Mouse (Mus musculus) lung, postnatal 0 days (tissue): ENCODE data around the gene Ppp2r3a. TPM values are rescaled to one million over a fixed set of nuclear protein-coding genes. Genes with fewer than 3 reads are reported as not detected.
A peak's percentile ranks its signal among the peaks of the same experiment; 100 is the strongest.

Experiments
- ATAC-seq: fragments of 200-750 bp; cut with Nextera tagmentation; 2 replicates; pipeline ENCODE4 v1.8.0; 2017; ENCODE audit warnings: moderate library complexity
- DNase-seq: peaks from one replicate; pipeline ENCODE4 v3.0.0-alpha.2; 2016; ENCODE audit warnings: low spot score
- H3K27ac ChIP-seq: fragments of 300-500 bp; sonication (generic); 2 replicates; pipeline ENCODE4 v1.5.1; 2014; ENCODE audit warnings: antibody characterized with exemption, mild to moderate bottlenecking, low read length, mixed read lengths
- H3K27me3 ChIP-seq: fragments of 300-500 bp; sonication (generic); replicated peaks from 2 replicates; pipeline ENCODE4 v1.6.1; 2014; ENCODE audit warnings: low read length, mixed read lengths; ENCODE audit not compliant: insufficient read depth
- H3K36me3 ChIP-seq: fragments of 300-500 bp; sonication (generic); 2 replicates; pipeline ENCODE4 v1.6.1; 2014; ENCODE audit warnings: low read length, mixed read lengths; ENCODE audit not compliant: insufficient read depth
- H3K4me1 ChIP-seq: fragments of 300-500 bp; sonication (generic); 2 replicates; pipeline ENCODE4 v1.6.1; 2014; ENCODE audit warnings: antibody characterized with exemption, low read depth, low read length, mixed read lengths; ENCODE audit not compliant: insufficient read depth
- H3K4me2 ChIP-seq: fragments of 300-500 bp; sonication (generic); replicated peaks from 2 replicates; pipeline ENCODE4 v1.6.1; 2014; ENCODE audit warnings: low read depth, mild to moderate bottlenecking, low read length, moderate library complexity, mixed read lengths
- H3K4me3 ChIP-seq: fragments of 300-500 bp; sonication (generic); 2 replicates; pipeline ENCODE4 v1.5.1; 2014; ENCODE audit warnings: low read depth, low read length
- H3K9ac ChIP-seq: fragments of 300-500 bp; sonication (generic); replicated peaks from 2 replicates; pipeline ENCODE4 v1.6.1; 2014; ENCODE audit warnings: low read depth, mild to moderate bottlenecking
- H3K9me3 ChIP-seq: fragments of 300-500 bp; sonication (generic); 2 replicates; pipeline ENCODE4 v1.6.1; 2016; ENCODE audit warnings: low read length, mixed read lengths
- CTCF ChIP-seq: IDR thresholded peaks from 2 replicates; pipeline ENCODE4 v1.5.1; 2016; ENCODE audit warnings: antibody characterized with exemption, mild to moderate bottlenecking
- EP300 ChIP-seq: IDR thresholded peaks from 2 replicates; pipeline ENCODE4 v1.6.1; 2016; ENCODE audit warnings: antibody characterized with exemption, mild to moderate bottlenecking, control low read depth
- WGBS: fragments of 180-500 bp; shearing (Covaris S2); extraction: QIAGEN DNeasy Blood & Tissue Kit; methylation state at CpG from one replicate; pipeline ENCODE4 v1.1.7; 2014; 5-methylcytosine and 5-hydroxymethylcytosine counted together
- polyA plus RNA-seq: library from polyadenylated mRNA; unstranded; fragments of >200 nt; fragmentation: Nextera tagmentation; extraction: Ambion mirVana; gene quantifications from 2 replicates; pipeline ENCODE4 v1.2.1, GENCODE M21; 2015

The Ppp2r3a gene
- polyA plus RNA-seq, 1 experiment from 2014 or later: 7.2 TPM

- Histone ChIP-seq H3K4me3 (no peak overlapping the region), H3K9me3 (no peaks in the 10 kb centered on the region), H3K9ac (no peak overlapping the region), H3K36me3 (no peaks in the 10 kb centered on the region), H3K4me1 (no peaks in the 10 kb centered on the region), H3K27ac (no peak overlapping the region), H3K27me3 (no peaks in the 10 kb centered on the region), H3K4me2 (no peak overlapping the region)
- TF ChIP-seq EP300 (no peak), CTCF (no peak)
- ATAC-seq (no peak), DNase-seq (no peak)
- WGBS: 65% methylated on average over 4 of the region's 4 CpGs
Observed at GRCm38 (mm10) chr9:101261443-101261842, 9.8 kb upstream of the Ppp2r3a start.

GRCm38 (mm10) chr9:101253136-101253535, 1.5 kb upstream of the Ppp2r3a start:
- DNase-seq (no peak), ATAC-seq (no peak)
- Histone ChIP-seq H3K4me2 (no peak overlapping the region), H3K9me3 (no peaks in the 10 kb centered on the region), H3K27ac (no peak overlapping the region), H3K4me3 (no peak overlapping the region), H3K9ac (no peak overlapping the region), H3K27me3 (no peaks in the 10 kb centered on the region), H3K4me1 (no peaks in the 10 kb centered on the region), H3K36me3 (no peaks in the 10 kb centered on the region)
- TF ChIP-seq EP300 (no peak), CTCF (no peak)
- 57% methylated on average over 3 of the region's 3 CpGs for WGBS

GRCm38 (mm10) chr9:101252541-101252940, 946 bp upstream of the Ppp2r3a start:
- no peak for ATAC-seq
- TF ChIP-seq EP300 (no peak), CTCF (no peak)
- 43% methylated on average over 4 of the region's 4 CpGs for WGBS
- Histone ChIP-seq H3K4me3 (no peak overlapping the region), H3K27ac (no peak overlapping the region), H3K36me3 (no peaks in the 10 kb centered on the region), H3K4me1 (no peaks in the 10 kb centered on the region), H3K4me2 (no peak overlapping the region), H3K9me3 (no peaks in the 10 kb centered on the region), H3K27me3 (no peaks in the 10 kb centered on the region), H3K9ac (no peak overlapping the region)
- DNase-seq: no peak

GRCm38 (mm10) chr9:101250981-101251643, 483 bp downstream of the Ppp2r3a start:
- Histone ChIP-seq H3K4me2 (peak overlapping the region; percentile 69), H3K9ac (peak overlapping the region; percentile 80), H3K36me3 (no peaks in the 10 kb centered on the region), H3K27ac (peak overlapping the region; percentile 98), H3K27me3 (no peaks in the 10 kb centered on the region), H3K4me3 (peak overlapping the region; percentile 77), H3K4me1 (no peaks in the 10 kb centered on the region), H3K9me3 (no peaks in the 10 kb centered on the region)
- peak; percentile 96 for ATAC-seq
- 2% methylated on average over 58 of the region's 61 CpGs for WGBS
- peak; percentile 92 for DNase-seq
- TF ChIP-seq EP300 (no peak), CTCF (no peak)

GRCm38 (mm10) chr9:101250486-101250885, 1.1 kb downstream of the Ppp2r3a start:
- no peak for ATAC-seq
- Histone ChIP-seq H3K4me1 (no peaks in the 10 kb centered on the region), H3K36me3 (no peaks in the 10 kb centered on the region), H3K27me3 (no peaks in the 10 kb centered on the region), H3K4me3 (peak overlapping the region; percentile 77), H3K9me3 (no peaks in the 10 kb centered on the region), H3K27ac (peak overlapping the region; percentile 98), H3K9ac (peak overlapping the region; percentile 80), H3K4me2 (peak overlapping the region; percentile 69)
- 5% methylated on average over 11 of the region's 11 CpGs for WGBS
- TF ChIP-seq EP300 (no peak), CTCF (no peak)
- DNase-seq: peak; percentile 26

GRCm38 (mm10) chr9:101249626-101250025, 2.0 kb downstream of the Ppp2r3a start:
- TF ChIP-seq CTCF (no peak), EP300 (no peak)
- H3K4me2 ChIP-seq: no peak overlapping the region; the same call in 1 of the 2 replicates
- no peak overlapping the region for H3K4me3 ChIP-seq
- H3K4me1 ChIP-seq: no peaks in the 10 kb centered on the region
- no peak for ATAC-seq
- H3K9me3 ChIP-seq: no peaks in the 10 kb centered on the region
- no peak overlapping the region for H3K9ac ChIP-seq
- no peak overlapping the region for H3K27ac ChIP-seq
- WGBS: 73% methylated on average over 4 of the region's 4 CpGs
- no peaks in the 10 kb centered on the region for H3K36me3 ChIP-seq
- no peaks in the 10 kb centered on the region for H3K27me3 ChIP-seq
- DNase-seq: no peak
